Mouse (Mus musculus) testis, adult 2 months (tissue): ENCODE measurements around the gene Slc8a1. TPM values are rescaled to one million over a fixed set of nuclear protein-coding genes. Genes with fewer than 3 reads are reported as not detected.

Source experiments
- H3K27ac ChIP-seq: fragments of 200-500 bp; 2 replicates; pipeline ENCODE4 v1.5.1; 2012; ENCODE audit warnings: low read depth, low read length; ENCODE audit not compliant: control insufficient read depth, insufficient read depth
- H3K27me3 ChIP-seq: fragments of 200-500 bp; 2 replicates; pipeline ENCODE4 v1.6.1; 2012; ENCODE audit warnings: mild to moderate bottlenecking, low read length, moderate library complexity; ENCODE audit not compliant: control insufficient read depth, insufficient read depth
- H3K36me3 ChIP-seq: fragments of 200-500 bp; 2 replicates; pipeline ENCODE4 v1.6.1; 2012; ENCODE audit warnings: mild to moderate bottlenecking, low read length; ENCODE audit not compliant: control insufficient read depth, insufficient read depth
- H3K4me1 ChIP-seq: fragments of 200-500 bp; 2 replicates; pipeline ENCODE4 v1.6.1; 2012; ENCODE audit warnings: low read length; ENCODE audit not compliant: control insufficient read depth, insufficient read depth
- H3K4me3 ChIP-seq: fragments of 200-500 bp; 2 replicates; pipeline ENCODE4 v1.5.1; 2012; ENCODE audit warnings: low read depth, mild to moderate bottlenecking, low read length, moderate library complexity, mixed read lengths; ENCODE audit not compliant: control insufficient read depth
- CTCF ChIP-seq: fragments of 200-500 bp; IDR thresholded peaks from 2 replicates; pipeline ENCODE4 v1.5.1; 2012; ENCODE audit warnings: low read depth, mild to moderate bottlenecking, inconsistent platforms, low read length, moderate library complexity; ENCODE audit not compliant: control insufficient read depth, insufficient read depth, insufficient replicate concordance
- POLR2A ChIP-seq: fragments of 200-500 bp; IDR thresholded peaks from 2 replicates; pipeline ENCODE4 v1.6.1; 2012; ENCODE audit warnings: low read depth, mild to moderate bottlenecking, inconsistent platforms, low read length, moderate library complexity; ENCODE audit not compliant: control insufficient read depth
- polyA plus RNA-seq: library from polyadenylated mRNA; depleted of rRNA; stranded (reverse); fragments of >200 nt; gene quantifications from 2 replicates; pipeline ENCODE4 v1.2.3, GENCODE M21; 2012

Slc8a1 gene
- polyA plus RNA-seq, 1 experiment: 0.72 TPM

DNA sequence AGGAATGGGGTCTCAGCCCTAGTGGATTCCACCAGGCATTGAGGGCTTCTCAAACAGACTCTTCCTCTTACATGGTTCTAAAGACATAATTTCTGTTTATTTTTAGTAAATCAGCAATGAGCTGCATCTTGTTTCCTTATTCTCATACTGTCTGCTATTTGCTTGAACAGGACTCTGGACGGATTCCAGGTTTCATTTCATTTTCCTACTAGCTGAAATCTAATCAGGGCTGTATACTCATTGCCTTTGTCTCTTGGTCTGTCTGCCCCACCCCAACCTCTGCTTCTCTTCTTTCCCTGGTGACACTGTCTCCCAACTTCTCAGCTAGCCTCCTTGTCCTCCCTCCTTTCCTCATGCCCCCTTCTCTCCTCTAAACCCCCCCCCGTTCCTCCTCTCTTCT is 101.4 kb downstream of the Slc8a1 start:
- Histone ChIP-seq H3K27ac (no peak overlapping the region), H3K4me1 (no peaks in the 10 kb centered on the region), H3K4me3 (no peak overlapping the region), H3K36me3 (no peaks in the 10 kb centered on the region), H3K27me3 (no peaks in the 10 kb centered on the region)
- TF ChIP-seq POLR2A (no peak), CTCF (no peak)

DNA sequence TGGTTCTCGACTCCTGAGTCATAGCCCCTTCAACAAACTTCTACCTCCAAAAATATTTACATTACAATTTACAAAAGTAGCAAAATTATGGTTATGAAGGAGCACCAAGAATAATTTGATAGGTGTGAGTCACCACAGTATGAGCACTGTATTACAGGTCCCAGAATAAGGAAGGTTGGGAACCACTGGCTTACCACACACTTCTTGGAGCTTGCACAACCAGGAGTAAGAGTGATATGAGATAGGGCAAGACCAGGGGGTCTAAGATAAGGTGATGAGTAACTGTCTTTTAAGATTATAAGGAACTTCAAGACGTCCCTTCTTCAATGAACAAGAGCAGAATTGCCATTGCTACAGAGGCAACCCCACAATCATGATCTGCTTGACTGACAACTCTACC is 107.7 kb downstream of the Slc8a1 start:
- TF ChIP-seq CTCF: no peak
- TF ChIP-seq POLR2A: no peak
- Histone ChIP-seq H3K4me3 (no peak overlapping the region), H3K27ac (no peak overlapping the region), H3K4me1 (no peaks in the 10 kb centered on the region), H3K27me3 (no peaks in the 10 kb centered on the region), H3K36me3 (no peaks in the 10 kb centered on the region)

DNA sequence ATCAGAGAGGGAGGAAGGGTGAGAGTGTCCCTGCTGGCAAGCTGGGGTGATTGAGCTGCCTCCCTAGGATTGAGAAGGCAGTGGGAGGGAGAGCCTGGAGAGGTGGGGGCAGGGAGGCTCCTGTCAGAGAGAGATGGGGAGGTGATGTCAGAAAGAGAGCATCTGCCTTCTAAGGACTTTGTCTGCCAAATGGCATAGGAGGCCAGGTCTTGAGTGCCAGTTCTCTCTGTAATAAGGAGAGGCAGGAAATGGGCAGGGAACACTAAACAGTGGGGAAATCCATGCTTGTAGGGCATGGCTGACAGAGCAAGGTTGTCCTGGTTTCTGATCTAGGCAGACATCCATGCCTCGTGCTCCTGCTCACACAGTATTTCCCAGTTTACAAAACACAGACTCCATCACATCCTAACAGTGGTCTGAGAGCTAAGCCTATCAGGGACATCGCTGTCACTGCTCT is 117.0 kb downstream of the Slc8a1 start:
- Histone ChIP-seq H3K36me3 (no peaks in the 10 kb centered on the region), H3K4me3 (no peak overlapping the region), H3K27me3 (no peaks in the 10 kb centered on the region), H3K27ac (no peak overlapping the region), H3K4me1 (no peaks in the 10 kb centered on the region)
- no peak for TF ChIP-seq POLR2A
- TF ChIP-seq CTCF: no peak

DNA sequence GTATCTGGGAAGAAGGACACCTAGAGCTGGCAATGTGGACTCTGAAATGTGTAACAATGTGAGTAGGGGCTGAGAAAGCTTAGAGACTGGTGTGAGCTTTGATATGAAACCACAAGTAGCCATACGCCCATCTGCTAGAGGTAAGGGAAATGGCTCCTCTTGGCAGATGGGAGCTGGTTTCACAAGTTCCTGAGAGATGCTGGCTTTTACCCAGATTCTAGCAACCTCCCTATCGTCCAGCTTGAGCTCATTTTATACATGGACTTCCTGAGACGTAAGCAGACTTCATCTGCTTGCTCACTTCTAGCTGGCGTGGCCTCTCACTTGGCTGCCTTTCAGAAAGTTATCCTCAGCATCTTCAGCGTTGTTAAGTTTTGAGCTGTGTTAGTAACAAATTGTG is 119.7 kb downstream of the Slc8a1 start:
- Histone ChIP-seq H3K27me3 (no peaks in the 10 kb centered on the region), H3K4me1 (no peaks in the 10 kb centered on the region), H3K4me3 (no peak overlapping the region), H3K27ac (no peak overlapping the region), H3K36me3 (no peaks in the 10 kb centered on the region)
- TF ChIP-seq POLR2A (no peak), CTCF (no peak)

DNA sequence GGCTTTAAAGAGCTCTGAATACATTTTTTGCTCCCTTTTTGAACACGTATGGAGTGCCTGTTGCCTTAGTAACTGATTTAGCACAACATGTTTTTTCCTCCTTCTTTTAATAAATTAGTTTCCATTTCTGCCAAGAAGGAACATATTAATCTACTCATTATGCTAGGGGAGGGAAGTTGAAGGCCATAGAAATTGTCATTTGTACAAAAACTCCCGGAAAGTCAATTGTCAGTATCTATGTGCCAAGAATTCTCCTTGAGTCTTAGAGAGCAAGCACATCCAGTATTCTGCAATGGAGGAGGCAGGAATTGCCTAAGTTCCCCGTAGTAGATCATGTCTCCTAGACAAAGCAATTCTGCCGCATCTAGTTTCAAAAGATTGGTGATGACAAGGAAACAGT is 121.9 kb downstream of the Slc8a1 start:
- TF ChIP-seq CTCF (no peak), POLR2A (no peak)
- no peaks in the 10 kb centered on the region for H3K27me3 ChIP-seq
- no peak overlapping the region for H3K27ac ChIP-seq
- H3K4me3 ChIP-seq: no peak overlapping the region
- H3K36me3 ChIP-seq: no peaks in the 10 kb centered on the region
- H3K4me1 ChIP-seq: no peaks in the 10 kb centered on the region

DNA sequence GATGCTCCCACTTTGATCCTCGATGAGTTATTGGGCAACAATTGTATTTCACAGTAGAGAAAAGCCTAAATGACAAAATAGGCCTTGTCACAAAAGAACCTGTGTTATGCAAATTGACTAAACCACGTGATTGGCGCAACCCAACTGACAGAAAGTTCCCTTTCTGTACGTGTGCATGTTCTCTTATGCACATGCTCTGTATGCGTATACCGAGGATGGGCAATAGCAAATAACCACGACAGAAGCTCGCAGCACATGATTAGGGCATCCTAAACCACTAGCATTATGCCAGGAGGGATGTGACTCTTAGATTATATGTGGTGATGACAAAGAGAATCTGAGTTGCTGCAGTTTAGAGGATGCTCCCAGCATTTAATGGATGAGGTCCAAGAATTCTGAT is 122.8 kb downstream of the Slc8a1 start:
- TF ChIP-seq POLR2A (no peak), CTCF (no peak)
- Histone ChIP-seq H3K4me1 (no peaks in the 10 kb centered on the region), H3K4me3 (no peak overlapping the region), H3K27me3 (no peaks in the 10 kb centered on the region), H3K27ac (no peak overlapping the region), H3K36me3 (no peaks in the 10 kb centered on the region)

DNA sequence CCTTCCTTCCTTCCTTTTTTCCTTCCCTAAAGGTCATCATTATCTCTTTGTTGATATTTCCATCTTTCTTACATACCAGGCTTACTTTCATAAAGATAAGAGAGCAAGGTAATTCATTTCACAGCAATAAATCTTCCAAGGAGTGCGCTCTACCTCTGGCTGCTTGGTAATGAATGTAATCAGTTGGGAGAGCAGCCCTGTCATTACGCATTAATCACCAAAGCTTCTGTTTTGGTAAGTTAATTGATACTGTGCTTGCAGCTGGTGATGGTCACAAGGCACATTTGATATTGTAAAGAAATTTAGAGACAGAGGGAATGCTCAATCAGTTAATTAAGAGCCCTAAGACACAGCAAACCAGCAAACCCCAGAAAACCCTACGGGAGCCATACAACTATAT is 130.7 kb downstream of the Slc8a1 start:
- Histone ChIP-seq H3K27ac (no peak overlapping the region), H3K4me1 (no peaks in the 10 kb centered on the region), H3K36me3 (no peaks in the 10 kb centered on the region), H3K27me3 (no peaks in the 10 kb centered on the region), H3K4me3 (no peak overlapping the region)
- TF ChIP-seq POLR2A: no peak
- TF ChIP-seq CTCF: no peak

DNA sequence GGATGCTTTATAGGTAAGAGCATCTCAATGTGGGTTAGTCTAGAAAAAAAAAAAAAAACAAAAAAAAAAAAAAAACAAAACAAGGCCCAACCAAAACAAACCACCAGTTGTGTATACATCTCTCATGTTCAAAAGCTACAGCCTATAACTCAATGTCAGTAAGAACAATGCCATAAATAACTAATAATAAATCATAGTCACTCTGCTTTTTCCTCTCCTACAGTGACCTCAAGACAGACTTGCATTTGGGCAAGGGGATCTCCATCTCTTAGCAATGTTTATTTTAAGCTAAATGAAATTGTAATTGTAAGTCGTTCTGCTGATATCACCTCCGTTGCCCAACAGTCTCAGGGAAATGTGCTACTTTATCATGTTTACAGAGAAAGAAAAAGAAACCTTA is 132.1 kb downstream of the Slc8a1 start:
- Histone ChIP-seq H3K4me3 (no peak overlapping the region), H3K27ac (no peak overlapping the region), H3K27me3 (no peaks in the 10 kb centered on the region), H3K36me3 (no peaks in the 10 kb centered on the region), H3K4me1 (no peaks in the 10 kb centered on the region)
- TF ChIP-seq POLR2A (no peak), CTCF (no peak)

DNA sequence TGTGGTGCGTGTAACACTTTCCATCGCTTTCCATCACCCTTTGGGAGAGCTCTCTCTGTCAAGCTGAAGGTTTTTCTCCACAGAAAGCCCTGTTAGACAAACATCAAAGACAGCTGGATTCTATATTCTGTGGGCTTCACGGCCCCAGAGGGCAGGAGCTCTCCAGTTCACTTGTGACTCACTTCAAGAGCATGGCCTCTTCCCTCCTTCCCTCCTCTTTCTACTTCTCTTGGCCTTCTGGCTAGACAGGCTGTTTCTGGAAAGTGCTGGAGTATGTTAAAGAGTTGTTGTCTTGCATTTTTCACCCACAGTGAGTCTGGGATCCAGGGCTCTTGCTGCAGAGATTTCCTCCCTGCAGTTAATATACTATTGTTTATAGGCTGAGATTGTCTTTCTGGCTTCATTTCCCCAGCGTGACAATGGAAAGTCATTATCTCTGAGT is 132.9 kb downstream of the Slc8a1 start:
- no peak overlapping the region for H3K4me3 ChIP-seq
- H3K36me3 ChIP-seq: no peaks in the 10 kb centered on the region
- no peak overlapping the region for H3K27ac ChIP-seq
- no peaks in the 10 kb centered on the region for H3K27me3 ChIP-seq
- TF ChIP-seq CTCF (no peak), POLR2A (no peak)
- no peaks in the 10 kb centered on the region for H3K4me1 ChIP-seq
